Mouse (Mus musculus) liver, embryonic 14.5 days (tissue): Measurements from ENCODE around the gene Tns1.

ENCODE experiments used
- CTCF ChIP-seq: IDR thresholded peaks from 2 replicates; pipeline ENCODE4 v1.5.1; 2016; ENCODE audit warnings: antibody characterized with exemption, low read depth, control low read depth
- EP300 ChIP-seq: IDR thresholded peaks from 2 replicates; pipeline ENCODE4 v1.6.1; 2016; ENCODE audit warnings: antibody characterized with exemption, low read depth

DNA sequence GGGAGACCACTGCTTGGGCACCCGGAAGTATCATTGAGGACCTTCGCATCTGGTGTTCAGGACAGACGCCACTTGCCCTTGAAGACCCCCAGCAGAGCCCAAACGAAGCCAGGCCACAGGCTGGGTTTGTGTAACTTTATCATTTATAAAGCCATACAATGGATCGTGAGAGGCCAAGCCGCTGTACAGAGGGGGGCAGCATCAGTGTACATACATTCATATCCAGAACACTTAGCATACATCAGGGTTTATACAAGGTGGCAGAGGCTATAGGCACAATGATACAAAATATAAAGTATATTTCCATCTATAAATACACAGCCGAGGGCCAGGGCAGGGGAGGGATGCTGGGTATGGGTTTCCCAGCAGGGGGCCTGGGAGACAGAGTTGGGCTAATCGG, 214.1 kb downstream of the Tns1 start:
- TF ChIP-seq CTCF = no peak
- no peak for TF ChIP-seq EP300
